Mouse (Mus musculus) Muller cell, postnatal 12 days (primary cell): ENCODE measurements around the gene Bex6.
A peak's percentile ranks its signal among the peaks of the same experiment; 100 is the strongest.

Experiments
- DNase-seq: peaks from one replicate; pipeline ENCODE4 v3.0.0-alpha.2; 2015; ENCODE audit errors: inconsistent ontology term

Gene Bex6

DNA sequence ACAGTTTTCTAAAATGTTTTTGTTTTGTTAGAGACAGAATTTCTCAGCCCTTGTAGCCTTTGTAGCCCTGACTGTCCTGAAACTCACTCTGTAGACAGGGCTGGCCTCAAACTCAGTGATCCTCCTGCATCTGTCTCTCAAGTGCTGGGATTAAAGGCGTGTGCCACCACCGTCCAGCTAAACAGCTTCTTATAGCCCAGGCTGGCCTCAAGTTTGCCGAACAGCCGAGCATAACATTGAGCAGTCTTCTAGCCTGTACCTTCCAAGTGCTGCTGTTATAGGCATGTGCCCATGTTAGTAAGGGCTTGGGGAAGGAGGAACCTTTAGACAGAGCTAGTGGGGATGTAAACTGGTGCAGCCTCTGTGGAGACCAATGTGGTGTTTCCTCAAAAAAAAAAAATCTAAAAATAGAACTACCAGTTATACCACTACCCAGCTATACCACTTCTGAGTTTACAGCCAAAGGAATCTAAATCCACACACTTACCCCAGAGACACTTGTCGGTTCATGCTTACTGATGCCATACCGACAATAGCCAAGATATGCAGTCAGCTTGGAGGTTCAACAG lies at the start of gene Bex6:
Gene Bex6 (plus strand): TSS at position 491 of the 569 bp plus-strand sequence.
- DNase-seq = no peak

DNA sequence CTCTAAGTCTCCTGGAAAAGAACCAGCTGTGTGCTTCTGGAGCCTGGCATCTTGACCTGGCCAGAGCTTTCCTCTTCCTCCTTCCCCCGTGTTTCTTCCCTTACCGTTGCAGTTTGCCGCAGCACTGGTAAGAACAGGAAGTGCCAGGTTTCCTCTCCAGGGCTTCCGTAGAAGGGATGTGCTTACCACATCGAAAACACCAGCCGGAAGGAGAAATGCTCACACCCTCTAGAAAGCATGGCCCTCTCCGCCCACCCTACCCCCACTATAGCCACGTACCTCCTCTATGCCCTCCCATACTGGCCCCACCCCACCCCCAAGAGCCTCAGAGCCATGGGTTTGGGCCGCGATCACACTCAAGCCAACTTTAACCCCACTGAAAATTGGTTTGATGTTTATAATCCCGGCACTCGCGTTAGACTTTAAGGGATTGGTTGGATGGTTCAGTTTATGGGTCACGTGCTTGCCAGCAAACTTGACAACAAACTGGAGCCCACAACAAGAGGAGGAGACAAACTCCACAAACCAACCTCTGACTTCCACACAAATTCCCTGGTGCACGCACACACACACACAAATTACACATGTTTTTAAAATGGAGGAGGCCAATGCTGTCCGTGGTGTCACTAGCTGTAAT lies 49.3 kb upstream of the Bex6 start:
- DNase-seq = no peak

DNA sequence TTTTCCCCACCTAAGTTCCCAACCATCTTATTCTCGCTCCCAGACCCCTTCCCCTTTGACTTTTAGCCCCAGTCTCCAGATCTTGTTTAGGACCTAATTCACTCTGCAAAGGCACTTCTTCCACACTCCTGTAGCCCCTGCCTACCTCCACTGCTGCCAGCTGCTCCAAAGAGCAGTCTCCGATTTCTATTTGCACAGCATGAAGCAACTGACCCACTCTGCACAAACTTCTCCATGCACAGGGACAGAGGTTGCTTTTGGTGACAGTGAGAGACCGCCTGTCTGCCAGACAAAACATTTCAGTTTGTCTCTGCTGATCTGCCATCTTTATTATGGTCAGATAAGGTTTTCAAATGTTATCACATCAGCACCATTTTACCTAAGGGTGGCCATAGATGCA lies 46.5 kb upstream of the Bex6 start:
- DNase-seq = no peak

DNA sequence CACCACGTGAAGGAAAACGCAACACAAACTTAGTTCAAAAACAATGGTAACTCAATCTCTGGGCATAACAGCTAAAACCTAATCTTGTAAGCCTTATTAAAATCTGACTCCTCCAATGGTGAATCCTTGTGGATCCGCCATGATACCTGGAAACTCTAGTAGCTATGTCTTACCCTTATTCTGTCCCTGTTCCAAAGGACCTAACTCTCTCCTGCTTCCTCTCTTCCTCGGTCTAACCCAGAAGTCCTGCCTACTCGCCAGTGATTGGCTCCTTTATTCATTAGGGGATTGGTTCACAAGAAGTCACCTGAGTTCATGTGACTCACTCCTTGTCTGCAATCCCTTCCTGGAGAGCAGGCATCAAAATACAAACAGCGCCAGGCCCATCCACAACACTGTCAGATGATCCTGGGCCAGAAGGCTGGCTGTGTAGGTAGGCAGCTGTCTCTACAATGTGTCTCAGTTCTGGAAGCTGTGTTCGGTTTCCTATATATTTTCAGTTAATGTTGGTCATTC lies 43.7 kb upstream of the Bex6 start:
- DNase-seq = no peak

DNA sequence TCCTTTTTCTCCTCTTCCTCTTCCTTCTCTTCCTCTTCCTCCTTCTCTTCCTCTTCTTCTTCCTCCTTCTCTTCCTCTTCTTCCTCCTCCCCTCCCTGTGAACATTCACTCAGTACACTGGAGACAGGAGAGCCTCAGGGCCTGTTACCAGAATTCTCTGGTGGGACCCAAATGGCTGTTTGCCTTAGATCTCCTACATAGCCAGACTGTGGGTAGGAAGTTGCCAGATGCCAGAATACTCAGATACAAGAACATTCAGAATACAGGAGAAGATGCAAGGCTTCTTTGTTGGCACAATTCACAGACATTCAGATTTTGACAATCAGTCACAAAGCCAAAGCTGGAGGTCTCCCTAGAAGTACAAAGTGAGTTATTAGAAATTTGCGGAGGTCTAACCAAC lies 40.7 kb upstream of the Bex6 start:
- DNase-seq = no peak

DNA sequence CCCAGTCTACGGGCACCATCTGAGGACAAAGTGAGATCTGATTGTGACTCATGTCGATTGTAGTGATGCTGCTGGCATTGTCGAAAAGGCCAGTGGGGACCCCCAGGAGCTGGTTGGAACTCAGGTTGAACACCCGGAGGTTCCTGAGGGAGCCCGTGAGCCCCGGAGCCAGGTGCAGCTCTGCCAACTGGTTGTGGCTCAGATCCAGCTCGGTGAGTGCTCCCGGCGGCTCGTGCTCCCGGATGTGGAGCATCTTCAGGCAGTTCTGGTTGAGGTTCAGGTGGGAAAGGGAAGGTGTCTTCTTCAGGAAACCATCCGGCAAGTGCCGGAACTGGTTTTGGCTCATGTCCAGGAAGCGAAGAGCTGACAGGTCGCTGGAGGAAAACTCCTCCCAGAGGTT lies 35.9 kb upstream of the Bex6 start:
- DNase-seq = no peak

DNA sequence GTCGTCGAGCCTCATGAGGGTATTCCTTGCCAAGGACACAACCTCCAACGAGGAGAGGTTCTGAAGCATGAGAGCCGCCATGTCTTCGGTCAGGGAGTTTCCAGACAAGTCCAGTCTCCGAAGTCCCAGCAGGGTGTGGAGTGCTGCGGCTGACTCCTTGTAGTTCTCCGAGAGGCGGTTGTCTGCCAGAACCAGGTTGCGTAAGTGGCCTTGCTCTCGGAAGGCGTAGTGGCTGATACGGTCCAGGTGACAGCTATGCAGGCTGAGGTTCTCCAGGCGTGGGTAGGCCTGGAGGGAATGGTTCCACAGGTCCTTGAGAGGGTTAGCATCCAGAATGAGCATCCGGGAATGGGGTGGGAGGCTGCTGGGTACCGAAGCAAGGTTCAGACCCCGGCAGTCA lies 35.0 kb upstream of the Bex6 start:
- no peak for DNase-seq

DNA sequence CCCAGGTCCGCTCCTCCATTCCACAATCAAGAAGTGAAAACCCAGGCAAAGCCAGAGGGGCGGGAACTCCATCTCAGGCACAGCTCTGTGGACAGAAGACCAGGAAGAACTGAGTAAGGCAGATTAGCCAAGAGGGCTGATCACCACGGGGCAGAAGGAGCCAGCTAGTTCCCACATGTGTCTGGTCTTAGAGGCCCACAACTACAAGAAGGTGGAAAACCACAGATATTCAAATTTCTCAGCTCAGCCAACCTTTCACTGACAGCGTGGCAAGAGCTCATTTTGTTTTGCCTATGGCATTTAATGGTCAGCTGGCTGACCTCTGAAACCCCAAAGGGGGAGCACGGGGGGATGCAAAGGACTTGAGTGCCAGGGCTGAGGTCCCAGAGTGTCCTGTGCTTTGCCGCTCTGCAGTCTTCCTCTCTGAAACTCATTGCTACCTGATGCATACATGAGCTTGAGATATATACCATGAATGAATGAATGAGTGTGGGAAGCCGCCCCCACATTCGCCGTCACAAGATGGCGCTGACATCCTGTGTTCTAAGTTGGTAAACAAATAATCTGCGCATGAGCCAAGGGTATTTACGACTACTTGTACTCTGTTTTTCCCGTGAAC lies 31.9 kb upstream of the Bex6 start:
- DNase-seq = peak; percentile 7

DNA sequence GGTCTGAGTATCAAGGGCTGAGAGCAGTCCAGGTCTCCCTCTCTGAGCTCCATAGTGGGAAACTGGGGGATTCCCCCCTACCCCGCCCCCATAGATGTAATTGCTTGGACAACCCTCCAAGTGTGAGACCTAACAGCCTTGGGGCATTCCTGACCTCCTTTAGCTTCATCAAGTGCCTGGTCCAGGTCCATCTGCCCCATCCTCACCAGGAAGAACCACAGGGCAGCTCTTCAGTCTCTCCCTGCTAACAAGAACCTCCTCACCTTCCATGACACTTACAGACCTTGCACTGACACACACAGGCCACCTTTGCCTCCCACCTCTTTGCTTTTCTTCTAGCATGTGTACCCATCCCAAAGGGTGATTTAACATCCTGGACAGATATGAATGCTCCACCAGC lies 25.6 kb upstream of the Bex6 start:
- no peak for DNase-seq

DNA sequence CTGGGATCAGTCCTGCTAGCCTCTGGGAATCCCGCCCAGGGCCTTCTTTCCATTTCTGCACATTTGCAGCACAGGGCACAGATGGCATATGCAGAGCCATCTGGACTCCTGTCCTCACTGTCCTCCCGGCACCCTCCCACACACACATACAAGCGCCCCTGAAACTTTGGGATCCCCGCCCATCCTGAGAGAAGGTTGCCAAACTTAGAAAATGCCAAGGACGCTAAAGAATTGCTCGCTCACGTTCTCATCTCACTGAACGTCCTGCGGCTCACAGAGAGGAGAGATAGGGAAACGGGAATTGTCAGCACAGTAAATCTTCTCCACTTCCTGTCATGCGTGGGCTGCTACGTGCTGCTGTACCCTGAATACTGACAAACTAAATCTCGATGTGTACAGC lies 25.2 kb upstream of the Bex6 start:
- DNase-seq = no peak

DNA sequence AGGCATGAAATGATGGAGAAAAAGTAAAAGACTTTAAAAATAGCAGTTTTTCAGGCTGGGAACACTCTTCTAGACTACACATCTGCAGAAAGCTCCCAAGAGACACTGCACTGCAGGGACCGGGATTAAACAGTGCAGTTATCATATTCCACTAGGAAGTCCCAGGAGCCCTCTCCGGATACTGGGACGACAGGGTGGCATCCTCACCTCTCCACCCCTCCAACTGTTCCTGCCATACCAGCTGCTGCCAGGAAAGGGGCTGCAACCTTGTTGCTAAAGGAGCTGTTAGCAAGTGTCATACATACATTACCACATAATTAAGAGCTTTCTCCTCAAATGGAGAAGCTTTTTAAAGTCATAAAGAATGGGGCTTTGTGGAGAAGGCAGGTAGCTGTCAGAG lies 22.9 kb upstream of the Bex6 start:
- DNase-seq = no peak

DNA sequence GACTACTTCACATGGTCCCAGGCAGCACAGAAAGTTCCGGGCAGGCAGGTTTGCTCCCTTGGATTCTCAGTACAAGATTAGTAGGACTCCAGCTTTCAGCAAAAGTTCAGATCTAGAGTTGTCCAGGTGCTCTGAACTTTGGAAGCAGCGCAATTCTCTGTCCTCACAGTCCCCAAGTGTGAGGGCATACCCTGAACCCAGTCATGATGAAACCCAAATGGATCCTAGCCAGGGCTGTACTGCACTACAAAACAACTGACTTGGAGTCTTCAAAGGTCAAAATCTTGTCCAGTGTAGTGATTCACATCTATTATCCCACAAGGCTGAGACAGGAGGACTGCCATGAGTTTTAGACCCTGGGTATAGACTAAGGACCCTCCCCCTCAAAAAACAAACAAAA lies 22.3 kb upstream of the Bex6 start:
- DNase-seq = no peak

DNA sequence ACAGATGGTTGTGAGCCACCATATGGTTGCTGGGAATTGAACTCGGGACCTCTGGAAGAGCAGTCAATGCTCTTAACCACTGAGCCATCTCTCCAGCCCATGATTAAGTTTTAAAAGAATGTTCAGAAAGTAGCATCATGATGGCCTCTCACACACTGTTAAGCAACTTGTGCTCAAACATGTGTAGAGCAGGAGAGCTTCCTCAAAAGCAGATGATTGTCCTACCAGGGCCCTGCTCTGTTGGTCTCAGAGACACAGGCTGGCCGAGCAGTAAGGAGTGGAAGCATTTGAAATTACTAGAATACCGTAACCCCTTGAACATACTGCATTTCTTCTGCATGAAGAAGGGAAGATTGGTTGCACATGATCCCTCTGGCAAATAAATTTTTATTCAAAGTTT lies 20.7 kb upstream of the Bex6 start:
- no peak for DNase-seq

DNA sequence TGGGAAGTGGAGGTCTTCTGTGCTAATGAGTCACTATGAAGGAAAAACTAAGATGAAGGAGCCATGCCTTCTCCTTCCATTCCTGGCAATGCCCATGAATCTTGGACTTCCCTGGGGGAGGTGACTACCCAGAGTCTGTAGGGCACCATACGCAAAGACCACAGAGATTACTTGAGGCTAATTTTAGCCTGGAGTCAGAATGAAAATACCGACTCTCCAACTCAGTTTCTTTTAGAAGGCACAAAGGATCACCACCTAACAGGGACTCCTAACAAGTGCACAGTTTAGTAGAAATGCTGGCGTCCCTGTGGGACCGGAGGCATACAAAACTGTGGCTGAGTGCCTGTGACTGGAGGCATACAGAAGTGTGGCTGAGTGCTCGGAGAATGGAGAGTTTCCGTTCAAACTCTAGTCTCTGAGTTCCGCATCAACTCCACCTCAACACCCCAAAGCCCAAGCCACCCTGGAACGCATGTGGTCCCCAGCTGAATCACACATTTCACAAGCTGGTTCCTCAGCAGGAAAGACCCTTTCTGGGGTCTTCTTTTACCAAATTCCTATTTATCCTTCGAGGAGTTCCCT lies 18.8 kb upstream of the Bex6 start:
- no peak for DNase-seq

DNA sequence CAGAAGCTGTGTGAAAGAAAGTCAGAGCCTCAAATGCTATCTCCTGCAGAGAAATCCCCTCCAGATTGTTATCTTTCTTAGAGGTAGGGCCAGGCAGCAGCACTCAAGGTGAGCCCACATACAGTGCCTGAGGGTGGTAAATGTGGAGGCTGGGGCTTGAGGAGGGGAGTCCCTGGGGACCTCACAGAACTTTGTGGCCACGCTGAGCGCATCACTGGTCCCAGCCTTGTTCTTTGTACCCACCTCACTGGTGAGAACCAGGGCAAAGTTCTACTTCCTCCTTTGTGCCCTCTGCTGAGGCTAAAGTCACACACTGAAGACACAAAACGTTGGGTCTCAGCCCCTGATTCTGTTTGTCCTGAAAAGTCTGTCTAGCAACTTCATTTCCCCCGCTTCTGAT lies 16.2 kb upstream of the Bex6 start:
- no peak for DNase-seq

DNA sequence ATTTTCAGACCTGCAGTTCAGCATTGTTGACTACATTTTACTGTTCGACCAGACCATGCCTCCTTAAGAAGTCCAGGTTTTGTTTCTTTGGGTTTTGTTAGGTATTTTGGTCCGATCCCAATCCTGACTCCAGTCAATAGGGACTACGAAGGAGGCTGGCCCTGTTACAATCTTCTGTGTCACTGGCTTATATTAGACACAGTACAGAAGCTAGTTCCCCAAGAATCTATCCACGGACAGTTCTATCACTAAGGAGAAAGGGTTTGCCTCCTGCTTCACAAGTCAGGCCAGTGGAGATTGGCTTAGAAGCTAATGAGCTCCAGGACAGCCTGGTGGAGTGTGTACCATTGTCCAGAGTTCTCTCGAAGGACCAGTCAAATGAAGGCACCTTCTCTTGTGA lies 15.7 kb upstream of the Bex6 start:
- no peak for DNase-seq

DNA sequence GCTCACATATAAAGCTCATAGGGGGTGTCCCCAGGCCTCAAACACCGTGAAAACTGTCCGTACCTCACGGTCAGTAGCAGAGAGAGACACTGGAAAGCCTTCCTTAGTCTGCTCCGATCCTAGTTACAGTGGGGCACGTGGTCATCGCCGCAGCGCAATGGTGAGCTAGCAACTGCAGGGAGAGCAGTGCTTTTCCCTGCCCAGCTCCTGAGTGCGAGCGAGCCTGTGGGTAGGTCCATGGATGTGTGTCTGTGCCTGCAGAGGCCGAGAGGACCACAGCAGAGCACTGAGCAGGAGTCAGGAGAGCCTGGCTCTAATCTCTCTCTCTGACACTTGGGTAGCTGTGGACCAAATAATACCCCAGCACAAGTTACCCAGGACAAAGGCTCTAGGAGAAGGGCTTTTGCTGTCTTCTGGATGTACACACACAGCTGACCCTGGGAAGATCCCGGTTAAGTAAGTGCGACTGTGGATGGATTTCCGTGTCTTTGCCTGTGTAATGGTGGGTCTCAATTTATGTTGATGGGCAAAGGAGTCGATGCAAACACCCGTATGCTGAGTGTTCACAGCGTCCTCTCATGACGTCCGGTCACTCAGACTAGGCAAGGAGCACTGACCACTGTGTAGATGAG lies 15.1 kb upstream of the Bex6 start:
- no peak for DNase-seq

DNA sequence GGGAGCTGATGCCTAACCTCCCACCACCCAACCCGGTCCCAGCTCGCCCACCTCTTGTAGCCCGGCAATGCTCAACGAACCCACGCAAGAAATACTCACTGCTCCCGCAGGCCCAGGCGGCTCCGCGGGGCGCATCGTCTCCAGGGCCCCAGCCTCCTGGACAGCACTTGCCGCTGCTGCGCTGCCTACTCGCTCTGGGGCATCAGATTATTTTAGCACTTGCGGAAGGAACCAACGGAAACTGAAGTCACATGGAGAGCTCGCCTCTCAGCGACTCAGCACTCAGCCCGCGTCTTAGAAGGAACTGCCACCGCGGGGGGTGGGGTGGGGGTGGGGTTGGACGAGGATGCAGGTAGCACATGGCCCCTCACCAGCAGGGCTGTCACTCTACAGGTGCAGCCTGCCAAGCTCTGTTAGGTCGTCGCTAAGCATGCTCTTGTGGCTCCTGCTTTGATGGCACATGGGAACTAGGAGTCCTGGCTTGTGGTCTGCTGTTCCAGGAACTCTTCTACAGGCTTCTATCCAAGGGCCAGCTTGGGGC lies 14.3 kb upstream of the Bex6 start, which contains the start of gene Nrros:
Gene Nrros (minus strand): TSS at position 314 of the 541 bp plus-strand sequence.
- no peak for DNase-seq

DNA sequence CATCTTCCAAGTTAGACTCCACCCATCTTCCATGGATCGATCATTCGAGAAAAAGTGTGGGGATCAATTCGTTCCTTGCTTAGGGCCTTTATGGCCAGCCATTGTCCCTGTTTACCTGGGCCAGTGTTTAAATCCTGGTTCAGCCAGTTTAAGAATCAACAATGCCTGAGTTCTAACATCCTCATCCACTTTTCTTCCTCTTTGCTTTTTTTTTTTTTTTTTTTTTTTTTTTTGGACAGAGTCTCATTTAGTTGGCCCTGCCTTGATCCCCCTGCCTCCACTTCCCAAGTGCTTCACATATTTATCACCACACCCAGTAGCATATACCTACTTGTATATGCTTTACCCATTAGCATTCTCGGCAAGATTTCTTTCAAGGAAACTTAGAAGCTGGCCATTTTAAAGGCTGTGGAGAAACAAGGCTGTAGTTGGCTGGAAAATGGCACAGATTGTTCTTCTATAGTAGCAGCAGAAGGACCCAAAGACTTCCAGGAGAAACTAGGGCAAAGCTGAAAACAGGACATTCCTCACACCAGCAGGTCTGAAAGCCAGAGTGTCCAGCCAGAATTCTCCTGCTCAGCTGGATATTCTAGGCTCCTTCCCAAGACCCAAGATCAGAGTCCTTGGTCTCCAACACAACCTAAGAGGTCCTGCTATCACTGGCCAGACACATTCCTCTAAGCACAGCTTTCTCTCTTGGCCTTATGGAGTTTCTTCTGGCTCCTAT lies 11.6 kb upstream of the Bex6 start:
- no peak for DNase-seq

DNA sequence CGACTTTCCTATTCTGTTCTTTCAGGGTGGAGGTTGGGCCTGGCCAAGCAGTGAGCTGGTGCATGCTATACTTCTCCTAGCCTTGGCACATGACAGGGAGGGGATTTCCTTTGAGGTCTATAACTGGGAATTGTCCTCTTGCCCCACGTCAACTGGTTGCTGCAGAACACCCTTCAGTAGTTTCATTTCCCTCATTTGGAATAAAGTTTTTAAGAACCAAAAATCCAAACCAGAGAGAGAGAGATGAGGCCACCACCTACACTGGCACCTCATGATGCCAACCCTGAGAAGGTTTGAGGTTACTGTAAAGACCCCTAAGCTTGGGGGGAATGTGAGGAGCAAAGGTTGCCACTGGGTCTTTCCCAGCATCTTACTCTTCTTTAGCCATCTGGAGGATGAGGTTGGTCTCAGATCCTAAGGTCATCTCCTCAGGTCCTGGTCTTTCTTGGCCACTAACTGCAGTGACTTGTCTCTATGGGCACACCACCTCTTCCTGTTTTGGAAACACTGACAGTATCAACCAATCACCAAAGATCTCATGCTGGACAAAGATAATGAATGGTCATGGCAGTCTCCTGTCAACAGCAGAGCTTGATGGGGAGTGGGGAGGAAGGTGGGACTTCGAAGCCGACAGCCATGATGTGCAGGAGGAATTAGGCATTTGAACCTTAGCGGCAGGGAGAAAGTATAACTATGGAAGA lies 8.4 kb upstream of the Bex6 start:
- no peak for DNase-seq

DNA sequence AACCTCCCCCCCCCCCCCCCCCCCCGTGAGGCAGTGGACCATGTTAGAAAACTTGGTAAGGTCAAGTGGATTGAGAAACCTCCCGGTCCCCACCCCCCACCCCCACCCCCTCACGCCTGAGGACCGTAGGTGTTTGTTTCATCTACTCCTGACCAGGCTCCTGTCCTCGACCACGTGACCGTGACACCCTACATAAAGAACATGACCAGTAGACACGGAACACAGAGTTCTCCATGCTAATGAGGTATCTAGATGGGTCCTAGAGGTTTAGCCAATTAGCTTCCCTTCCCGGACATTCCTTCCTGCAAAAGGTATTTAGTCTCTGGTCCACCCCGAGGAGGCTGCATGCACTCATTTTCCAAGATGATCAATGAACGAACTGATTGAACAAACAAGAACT lies 6.2 kb upstream of the Bex6 start:
- DNase-seq = no peak
